Mouse (Mus musculus) midbrain, embryonic 14.5 days (tissue): ENCODE measurements around the gene Tcaim. TPM values are rescaled to one million over a fixed set of nuclear protein-coding genes. Genes with fewer than 3 reads are reported as not detected.

Experiments
- polyA plus RNA-seq: library from polyadenylated mRNA; unstranded; fragments of >200 nt; fragmentation: Nextera tagmentation; extraction: Ambion mirVana; gene quantifications from 2 replicates; pipeline ENCODE4 v1.2.1, GENCODE M21; 2014

Gene Tcaim
- polyA plus RNA-seq, 1 experiment from 2014 or later = 8.5 TPM

Other genes with a start within 250 kb of the Tcaim start
- gene Topaz1, start 58.2 kb upstream of the Tcaim start, polyA plus RNA-seq = not detected in 2 replicates
- gene Gm35549, start 38.5 kb downstream of the Tcaim start, polyA plus RNA-seq = 0.63 and 0.88 TPM in 2 replicates
- gene Zfp445, start 60.5 kb downstream of the Tcaim start, polyA plus RNA-seq = 71.5 and 112 TPM in 2 replicates
- 2.1 and 2.7 TPM in 2 replicates for gene Zkscan7, start 80.1 kb downstream of the Tcaim start, polyA plus RNA-seq
- 19.2 and 25.4 TPM in 2 replicates for gene Zfp105, start 117.5 kb downstream of the Tcaim start, polyA plus RNA-seq
- 36.5 and 37.7 TPM in 2 replicates for gene 1110059G10Rik, start 145.5 kb downstream of the Tcaim start, polyA plus RNA-seq
- gene Kif15, start 145.5 kb downstream of the Tcaim start, polyA plus RNA-seq = 8.0 and 13.6 TPM in 2 replicates
- gene Tmem42, start 215.8 kb downstream of the Tcaim start, polyA plus RNA-seq = 27.4 and 35.3 TPM in 2 replicates
- 0.39 and 0.91 TPM in 2 replicates for gene Tgm4, start 229.2 kb downstream of the Tcaim start, polyA plus RNA-seq